Mouse (Mus musculus) thymus, adult 2 months (tissue): ENCODE data around the gene Gpat3.

Source experiments
- CTCF ChIP-seq: fragments of 200-500 bp; IDR thresholded peaks from 2 replicates; pipeline ENCODE4 v1.5.1; 2012; ENCODE audit warnings: mild to moderate bottlenecking, control low read depth, low read length, moderate library complexity, borderline replicate concordance; ENCODE audit not compliant: control insufficient read depth, poor library complexity, insufficient read depth; ENCODE audit errors: extremely low read depth
- POLR2A ChIP-seq: fragments of 200-500 bp; IDR thresholded peaks from 2 replicates; pipeline ENCODE4 v1.6.1; 2012; ENCODE audit warnings: mild to moderate bottlenecking, low read length, control low read depth, moderate library complexity; ENCODE audit not compliant: control insufficient read depth, poor library complexity, insufficient read depth; ENCODE audit errors: extremely low read depth

DNA sequence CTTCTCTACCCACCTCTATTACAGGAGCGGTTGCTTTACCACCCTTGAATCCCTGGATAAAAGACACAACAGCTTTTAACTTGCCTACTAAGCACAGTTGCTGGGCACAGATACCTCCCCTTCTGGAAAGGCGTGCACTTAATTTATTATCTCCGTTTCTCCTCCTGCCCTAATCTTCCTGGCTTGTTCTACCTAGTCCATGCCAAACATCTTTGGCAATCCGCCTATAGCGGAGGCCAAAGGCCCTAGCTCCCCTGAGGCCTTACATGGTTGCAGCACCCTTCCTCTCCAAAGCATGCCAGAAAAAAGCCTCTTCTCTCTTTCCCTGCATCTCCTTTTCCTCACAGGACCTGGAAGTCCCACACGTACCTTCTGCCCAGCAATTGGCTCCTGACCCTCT lies 18.9 kb downstream of the Gpat3 start:
- TF ChIP-seq CTCF (no peak), POLR2A (no peak)
